Mouse (Mus musculus): ENCODE results near the gene Itga8. TPM values are rescaled to one million over a fixed set of nuclear protein-coding genes. Genes with fewer than 3 reads are reported as not detected.

Gene Itga8
- polyA plus RNA-seq, 1 experiment from 2014 or later, result 2.7 TPM

GRCm38 (mm10) chr2:12221671-12222070 is 80.1 kb downstream of the Itga8 start:
- Histone ChIP-seq H3K36me3 (ENCODE audit: control insufficient read depth, insufficient read depth) (no peaks in the 10 kb centered on the region), H3K4me1 (ENCODE audit: control insufficient read depth, low read depth, low read length) (no peaks in the 10 kb centered on the region), H3K9ac (ENCODE audit: low read depth, low read length) (no peak overlapping the region), H3K4me2 (ENCODE audit: low read depth, low read length) (no peak overlapping the region), H3K4me3 (ENCODE audit: low read depth, low read length) (no peak overlapping the region), H3K9me3 (replicated peaks; ENCODE audit: control insufficient read depth, low read length) (no peaks in the 10 kb centered on the region), H3K27ac (ENCODE audit: low read length) (no peak overlapping the region), H3K27me3 (ENCODE audit: control insufficient read depth, insufficient read depth, low read depth, low read length) (no peaks in the 10 kb centered on the region)
- 63% methylated on average over 2 of the region's 2 CpGs for WGBS (ENCODE audit: insufficient replicate concordance)
- no peak for ATAC-seq (ENCODE audit: low read depth)

- H3K9me3 ChIP-seq (replicated peaks; ENCODE audit: control insufficient read depth, low read length), result no peaks in the 10 kb centered on the region
- no peak overlapping the region for H3K9ac ChIP-seq (ENCODE audit: low read depth, low read length)
- H3K4me1 ChIP-seq (ENCODE audit: control insufficient read depth, low read depth, low read length), result no peaks in the 10 kb centered on the region
- H3K4me3 ChIP-seq (ENCODE audit: low read depth, low read length), result no peak overlapping the region
- H3K27ac ChIP-seq (ENCODE audit: low read length), result no peak overlapping the region
- ATAC-seq (ENCODE audit: low read depth), result no peak
- 50% methylated on average over 4 of the region's 4 CpGs for WGBS (ENCODE audit: insufficient replicate concordance)
- H3K36me3 ChIP-seq (ENCODE audit: control insufficient read depth, insufficient read depth), result no peaks in the 10 kb centered on the region
- no peak overlapping the region for H3K4me2 ChIP-seq (ENCODE audit: low read depth, low read length)
- no peaks in the 10 kb centered on the region for H3K27me3 ChIP-seq (ENCODE audit: control insufficient read depth, insufficient read depth, low read depth, low read length)
These were observed 88.3 kb downstream of the Itga8 start for GRCm38 (mm10) chr2:12213464-12213790.

GRCm38 (mm10) chr2:12212662-12213463 is 88.9 kb downstream of the Itga8 start:
- 46% methylated on average over 3 of the region's 3 CpGs for WGBS (ENCODE audit: insufficient replicate concordance)
- no peaks in the 10 kb centered on the region for H3K4me1 ChIP-seq (ENCODE audit: control insufficient read depth, low read depth, low read length)
- H3K36me3 ChIP-seq (ENCODE audit: control insufficient read depth, insufficient read depth), result no peaks in the 10 kb centered on the region
- H3K9me3 ChIP-seq (replicated peaks; ENCODE audit: control insufficient read depth, low read length), result no peaks in the 10 kb centered on the region
- no peak overlapping the region for H3K27ac ChIP-seq (ENCODE audit: low read length)
- no peak overlapping the region for H3K9ac ChIP-seq (ENCODE audit: low read depth, low read length)
- H3K4me2 ChIP-seq (ENCODE audit: low read depth, low read length), result no peak overlapping the region
- no peaks in the 10 kb centered on the region for H3K27me3 ChIP-seq (ENCODE audit: control insufficient read depth, insufficient read depth, low read depth, low read length)
- no peak overlapping the region for H3K4me3 ChIP-seq (ENCODE audit: low read depth, low read length)
- ATAC-seq (ENCODE audit: low read depth), result no peak

- ATAC-seq (ENCODE audit: low read depth), result no peak
- Histone ChIP-seq H3K27me3 (ENCODE audit: control insufficient read depth, insufficient read depth, low read depth, low read length) (no peaks in the 10 kb centered on the region), H3K4me2 (ENCODE audit: low read depth, low read length) (no peak overlapping the region), H3K9me3 (replicated peaks; ENCODE audit: control insufficient read depth, low read length) (no peaks in the 10 kb centered on the region), H3K27ac (ENCODE audit: low read length) (no peak overlapping the region), H3K36me3 (ENCODE audit: control insufficient read depth, insufficient read depth) (no peaks in the 10 kb centered on the region), H3K4me1 (ENCODE audit: control insufficient read depth, low read depth, low read length) (no peaks in the 10 kb centered on the region), H3K9ac (ENCODE audit: low read depth, low read length) (no peak overlapping the region), H3K4me3 (ENCODE audit: low read depth, low read length) (no peak overlapping the region)
- WGBS (ENCODE audit: insufficient replicate concordance), result 30% methylated on average over 6 of the region's 6 CpGs
These were observed 93.6 kb downstream of the Itga8 start for GRCm38 (mm10) chr2:12208142-12208541.

- no peak overlapping the region for H3K27ac ChIP-seq (ENCODE audit: low read length)
- no peaks in the 10 kb centered on the region for H3K9me3 ChIP-seq (replicated peaks; ENCODE audit: control insufficient read depth, low read length)
- no peaks in the 10 kb centered on the region for H3K27me3 ChIP-seq (ENCODE audit: control insufficient read depth, insufficient read depth, low read depth, low read length)
- H3K9ac ChIP-seq (ENCODE audit: low read depth, low read length), result no peak overlapping the region
- WGBS (ENCODE audit: insufficient replicate concordance), result 16% methylated on average over 5 of the region's 5 CpGs
- no peak for ATAC-seq (ENCODE audit: low read depth)
- no peak overlapping the region for H3K4me2 ChIP-seq (ENCODE audit: low read depth, low read length)
- H3K36me3 ChIP-seq (ENCODE audit: control insufficient read depth, insufficient read depth), result no peaks in the 10 kb centered on the region
- H3K4me1 ChIP-seq (ENCODE audit: control insufficient read depth, low read depth, low read length), result no peaks in the 10 kb centered on the region
- H3K4me3 ChIP-seq (ENCODE audit: low read depth, low read length), result no peak overlapping the region
These were observed 95.4 kb downstream of the Itga8 start for GRCm38 (mm10) chr2:12206353-12206752.

- H3K4me2 ChIP-seq (ENCODE audit: low read depth, low read length), result no peak overlapping the region
- no peaks in the 10 kb centered on the region for H3K27me3 ChIP-seq (ENCODE audit: control insufficient read depth, insufficient read depth, low read depth, low read length)
- no peaks in the 10 kb centered on the region for H3K9me3 ChIP-seq (replicated peaks; ENCODE audit: control insufficient read depth, low read length)
- WGBS (ENCODE audit: insufficient replicate concordance), result 37% methylated on average over 5 of the region's 5 CpGs
- ATAC-seq (ENCODE audit: low read depth), result no peak
- no peak overlapping the region for H3K4me3 ChIP-seq (ENCODE audit: low read depth, low read length)
- H3K27ac ChIP-seq (ENCODE audit: low read length), result no peak overlapping the region
- H3K9ac ChIP-seq (ENCODE audit: low read depth, low read length), result no peak overlapping the region
- no peaks in the 10 kb centered on the region for H3K36me3 ChIP-seq (ENCODE audit: control insufficient read depth, insufficient read depth)
- H3K4me1 ChIP-seq (ENCODE audit: control insufficient read depth, low read depth, low read length), result no peaks in the 10 kb centered on the region
These were observed 95.8 kb downstream of the Itga8 start for GRCm38 (mm10) chr2:12205875-12206274.

- no peaks in the 10 kb centered on the region for H3K4me1 ChIP-seq (ENCODE audit: control insufficient read depth, low read depth, low read length)
- no peak for ATAC-seq (ENCODE audit: low read depth)
These were observed 98.5 kb downstream of the Itga8 start for GRCm38 (mm10) chr2:12203231-12203630.

GRCm38 (mm10) chr2:12198699-12199098 is 103.0 kb downstream of the Itga8 start:
- Histone ChIP-seq H3K4me3 (ENCODE audit: low read depth, low read length) (no peak overlapping the region), H3K4me2 (ENCODE audit: low read depth, low read length) (no peak overlapping the region), H3K36me3 (ENCODE audit: control insufficient read depth, insufficient read depth) (no peaks in the 10 kb centered on the region), H3K4me1 (ENCODE audit: control insufficient read depth, low read depth, low read length) (no peaks in the 10 kb centered on the region), H3K27ac (ENCODE audit: low read length) (no peak overlapping the region), H3K27me3 (ENCODE audit: control insufficient read depth, insufficient read depth, low read depth, low read length) (no peaks in the 10 kb centered on the region), H3K9me3 (replicated peaks; ENCODE audit: control insufficient read depth, low read length) (no peaks in the 10 kb centered on the region), H3K9ac (ENCODE audit: low read depth, low read length) (no peak overlapping the region)
- ATAC-seq (ENCODE audit: low read depth), result no peak
- WGBS (ENCODE audit: insufficient replicate concordance), result 65% methylated on average over 7 of the region's 7 CpGs

More at GRCm38 (mm10) chr2:12203231-12203630, 98.5 kb downstream of the Itga8 start:
- no peak overlapping the region for H3K4me2 ChIP-seq (ENCODE audit: low read depth, low read length)
- no peaks in the 10 kb centered on the region for H3K9me3 ChIP-seq (replicated peaks; ENCODE audit: control insufficient read depth, low read length)
- 71% methylated on average over 10 of the region's 10 CpGs for WGBS (ENCODE audit: insufficient replicate concordance)
- no peak overlapping the region for H3K4me3 ChIP-seq (ENCODE audit: low read depth, low read length)
- H3K36me3 ChIP-seq (ENCODE audit: control insufficient read depth, insufficient read depth), result no peaks in the 10 kb centered on the region
- no peaks in the 10 kb centered on the region for H3K27me3 ChIP-seq (ENCODE audit: control insufficient read depth, insufficient read depth, low read depth, low read length)
- no peak overlapping the region for H3K27ac ChIP-seq (ENCODE audit: low read length)
- H3K9ac ChIP-seq (ENCODE audit: low read depth, low read length), result no peak overlapping the region

GRCm38 (mm10) chr2:12198214-12198613 is 103.5 kb downstream of the Itga8 start:
- 62% methylated on average over 3 of the region's 3 CpGs for WGBS (ENCODE audit: insufficient replicate concordance)
- H3K4me2 ChIP-seq (ENCODE audit: low read depth, low read length), result no peak overlapping the region
- no peaks in the 10 kb centered on the region for H3K4me1 ChIP-seq (ENCODE audit: control insufficient read depth, low read depth, low read length)
- no peaks in the 10 kb centered on the region for H3K27me3 ChIP-seq (ENCODE audit: control insufficient read depth, insufficient read depth, low read depth, low read length)
- no peak overlapping the region for H3K4me3 ChIP-seq (ENCODE audit: low read depth, low read length)
- H3K36me3 ChIP-seq (ENCODE audit: control insufficient read depth, insufficient read depth), result no peaks in the 10 kb centered on the region
- H3K27ac ChIP-seq (ENCODE audit: low read length), result no peak overlapping the region
- no peaks in the 10 kb centered on the region for H3K9me3 ChIP-seq (replicated peaks; ENCODE audit: control insufficient read depth, low read length)
- no peak for ATAC-seq (ENCODE audit: low read depth)
- H3K9ac ChIP-seq (ENCODE audit: low read depth, low read length), result no peak overlapping the region

Data from liver, embryonic 16.5 days (tissue).